Mouse (Mus musculus) spleen, adult 2 months (tissue): Measurements from ENCODE around the gene Cpeb2. TPM values are rescaled to one million over a fixed set of nuclear protein-coding genes. Genes with fewer than 3 reads are reported as not detected.

ENCODE experiments used
- DNase-seq, 2 experiments: peaks; one replicate each; pipeline versions ENCODE4 v3.0.0 to v3.0.0-alpha.2; 2012 to 2021; ENCODE audit warnings: low spot score in 2 of 2, low read depth in 1 of 2
- H3K27ac ChIP-seq: fragments of 200-500 bp; 2 replicates; pipeline ENCODE4 v1.5.1; 2012; ENCODE audit warnings: low read length, inconsistent platforms; ENCODE audit not compliant: insufficient read depth
- H3K27me3 ChIP-seq: fragments of 200-500 bp; 2 replicates; pipeline ENCODE4 v1.6.1; 2012; ENCODE audit warnings: mild to moderate bottlenecking, moderate library complexity, low read length, inconsistent platforms; ENCODE audit not compliant: control insufficient read depth, insufficient read depth
- H3K36me3 ChIP-seq: fragments of 200-500 bp; 2 replicates; pipeline ENCODE4 v1.6.1; 2012; ENCODE audit warnings: mild to moderate bottlenecking, low read length, inconsistent platforms; ENCODE audit not compliant: control insufficient read depth, insufficient read depth
- H3K4me1 ChIP-seq: fragments of 200-500 bp; 2 replicates; pipeline ENCODE4 v1.6.1; 2011; ENCODE audit warnings: inconsistent platforms; ENCODE audit not compliant: control insufficient read depth, insufficient read depth, insufficient read length
- H3K4me3 ChIP-seq: fragments of 200-500 bp; 2 replicates; pipeline ENCODE4 v1.5.1; 2011; ENCODE audit warnings: mild to moderate bottlenecking, inconsistent platforms; ENCODE audit not compliant: insufficient read depth, insufficient read length; ENCODE audit errors: extremely low read depth
- CTCF ChIP-seq: fragments of 200-500 bp; IDR thresholded peaks from 2 replicates; pipeline ENCODE4 v1.5.1; 2011; ENCODE audit warnings: mild to moderate bottlenecking, inconsistent platforms; ENCODE audit not compliant: insufficient read depth, insufficient read length, insufficient replicate concordance; ENCODE audit errors: extremely low read depth
- POLR2A ChIP-seq: fragments of 200-500 bp; IDR thresholded peaks from 2 replicates; pipeline ENCODE4 v1.6.1; 2011; ENCODE audit warnings: low read depth, low read length, inconsistent platforms
- WGBS: fragments of 180-500 bp; shearing (Covaris S2); methylation state at CpG from one replicate; pipeline ENCODE4 v1.1.7; 2018; 5-methylcytosine and 5-hydroxymethylcytosine counted together
- polyA plus RNA-seq: library from polyadenylated mRNA; depleted of rRNA; stranded (reverse); fragments of >200 nt; gene quantifications from 2 replicates; pipeline ENCODE4 v1.2.3, GENCODE M21; 2012

Cpeb2 gene
- polyA plus RNA-seq, 1 experiment: 4.7 TPM

- H3K4me1 ChIP-seq: no peaks in the 10 kb centered on the region; the same call in 1 of the 2 replicates
- 7% methylated on average over 6 of the region's 6 CpGs for WGBS
These were observed 856 bp upstream of the Cpeb2 start for GRCm38 (mm10) chr5:43232149-43232479.

GRCm38 (mm10) chr5:43233316-43234181, 579 bp downstream of the Cpeb2 start:
- DNase-seq: peak; percentile 51 to 83
- Histone ChIP-seq H3K36me3 (peaks cover 2% of the 10 kb centered on the region), H3K4me3 (peak overlapping the region; percentile 90), H3K4me1 (no peaks in the 10 kb centered on the region; the same call in 1 of the 2 replicates), H3K27ac (peak overlapping the region; percentile 99), H3K27me3 (no peaks in the 10 kb centered on the region)
- no peak for TF ChIP-seq CTCF
- TF ChIP-seq POLR2A: peak; percentile 41
- under 1% methylated on average over 85 of the region's 101 CpGs for whole genome bisulfite sequencing

More at GRCm38 (mm10) chr5:43232149-43232479, 856 bp upstream of the Cpeb2 start:
- H3K27me3 ChIP-seq: no peaks in the 10 kb centered on the region
- no peak for TF ChIP-seq POLR2A
- TF ChIP-seq CTCF: no peak
- H3K27ac ChIP-seq: peak overlapping the region; percentile 99; the same call in 1 of the 2 replicates
- H3K36me3 ChIP-seq: no peaks in the 10 kb centered on the region
- peak overlapping the region; percentile 80 for H3K4me3 ChIP-seq
- DNase-seq: no peak

- DNase-seq: peak in 1 of 2 experiments; percentile 44
- no peaks in the 10 kb centered on the region for H3K27me3 ChIP-seq
- WGBS: under 1% methylated on average over 96 of the region's 113 CpGs
- no peaks in the 10 kb centered on the region; the same call in 1 of the 2 replicates for H3K4me1 ChIP-seq
- peaks cover 2% of the 10 kb centered on the region for H3K36me3 ChIP-seq
- peak overlapping the region; percentile 90 for H3K4me3 ChIP-seq
- H3K27ac ChIP-seq: peak overlapping the region; percentile 99
- TF ChIP-seq POLR2A: no peak
- TF ChIP-seq CTCF: no peak
These were observed 1.6 kb downstream of the Cpeb2 start for GRCm38 (mm10) chr5:43234321-43235185.

- peak in 1 of 2 experiments; percentile 37 for DNase-seq
- Histone ChIP-seq H3K27me3 (no peaks in the 10 kb centered on the region), H3K36me3 (peaks cover 2% of the 10 kb centered on the region), H3K27ac (peak overlapping the region; percentile 99), H3K4me3 (peak overlapping the region; percentile 90), H3K4me1 (no peaks in the 10 kb centered on the region; the same call in 1 of the 2 replicates)
- no peak for TF ChIP-seq POLR2A
- no peak for TF ChIP-seq CTCF
- 3% methylated on average over 27 of the region's 27 CpGs for WGBS
These were observed 2.3 kb downstream of the Cpeb2 start for GRCm38 (mm10) chr5:43235186-43235785.

GRCm38 (mm10) chr5:43235997-43236396, 3.0 kb downstream of the Cpeb2 start:
- peaks cover 2% of the 10 kb centered on the region for H3K36me3 ChIP-seq
- 66% methylated on average over 5 of the region's 5 CpGs for WGBS
- no peak for DNase-seq
- H3K27ac ChIP-seq: no peak overlapping the region
- H3K4me3 ChIP-seq: no peak overlapping the region; the same call in 1 of the 2 replicates
- no peaks in the 10 kb centered on the region; the same call in 1 of the 2 replicates for H3K4me1 ChIP-seq
- H3K27me3 ChIP-seq: no peaks in the 10 kb centered on the region
- no peak for TF ChIP-seq POLR2A
- no peak for TF ChIP-seq CTCF

- TF ChIP-seq POLR2A: no peak
- Histone ChIP-seq H3K36me3 (peaks cover 2% of the 10 kb centered on the region), H3K27me3 (no peaks in the 10 kb centered on the region), H3K27ac (no peak overlapping the region), H3K4me1 (no peaks in the 10 kb centered on the region; the same call in 1 of the 2 replicates), H3K4me3 (no peak overlapping the region)
- DNase-seq: no peak
- 74% methylated on average over 3 of the region's 3 CpGs for WGBS
These were observed 3.5 kb downstream of the Cpeb2 start for GRCm38 (mm10) chr5:43236476-43236875.
